Mouse (Mus musculus) CH12.LX (cell line): ENCODE measurements around the gene Slc9a1.

Source experiments
- CHD1 ChIP-seq: IDR thresholded peaks from 2 replicates; pipeline ENCODE4 v1.6.1; 2012; ENCODE audit warnings: low read depth, low read length, improper control_type of control experiment, inconsistent platforms
- CTCF ChIP-seq, 2 experiments: IDR thresholded peaks in 1 of 2; conservative IDR thresholded peaks in 1 of 2; 2 replicates each; pipeline ENCODE4 v1.5.1; 2011 to 2012; ENCODE audit warnings: low read depth in 2 of 2, low read length in 2 of 2, improper control_type of control experiment in 1 of 2, inconsistent platforms in 1 of 2, mild to moderate bottlenecking in 1 of 2, moderate library complexity in 1 of 2
- ETS1 ChIP-seq: conservative IDR thresholded peaks from 2 replicates; pipeline ENCODE4 v1.6.1; 2012; ENCODE audit warnings: low read depth, mild to moderate bottlenecking, inconsistent platforms, low read length, improper control_type of control experiment, moderate library complexity
- GABPA ChIP-seq: IDR thresholded peaks from 2 replicates; pipeline ENCODE4 v1.6.1; 2012; ENCODE audit warnings: low read depth, low read length, improper control_type of control experiment, inconsistent platforms; ENCODE audit not compliant: insufficient replicate concordance
- HCFC1 ChIP-seq: IDR thresholded peaks from 2 replicates; pipeline ENCODE4 v1.6.1; 2012; ENCODE audit warnings: low read depth, mild to moderate bottlenecking, inconsistent platforms, low read length, improper control_type of control experiment
- KAT2A ChIP-seq: IDR thresholded peaks from 2 replicates; pipeline ENCODE4 v1.6.1; 2012; ENCODE audit warnings: low read length, improper control_type of control experiment, inconsistent platforms; ENCODE audit not compliant: insufficient replicate concordance
- MAX ChIP-seq: IDR thresholded peaks from 2 replicates; pipeline ENCODE4 v1.6.1; 2011; ENCODE audit warnings: low read length, improper control_type of control experiment
- NELFE ChIP-seq: IDR thresholded peaks from 2 replicates; pipeline ENCODE4 v1.6.1; 2011; ENCODE audit warnings: low read depth, low read length, improper control_type of control experiment
- NRF1 ChIP-seq: IDR thresholded peaks from 2 replicates; pipeline ENCODE4 v1.6.1; 2014; ENCODE audit warnings: low read depth, mild to moderate bottlenecking, inconsistent platforms, low read length, improper control_type of control experiment, moderate library complexity
- POLR2A ChIP-seq: IDR thresholded peaks from 2 replicates; pipeline ENCODE4 v1.6.1; 2011; ENCODE audit warnings: low read depth, mild to moderate bottlenecking, improper control_type of control experiment, low read length
- SMC3 ChIP-seq: IDR thresholded peaks from 2 replicates; pipeline ENCODE4 v1.6.1; 2011; ENCODE audit warnings: low read depth, low read length, improper control_type of control experiment
- USF2 ChIP-seq: conservative IDR thresholded peaks from 2 replicates; pipeline ENCODE4 v1.6.1; 2011; ENCODE audit warnings: low read depth, low read length, improper control_type of control experiment
- ZC3H11A ChIP-seq: IDR thresholded peaks from 2 replicates; pipeline ENCODE4 v1.6.1; 2012; ENCODE audit warnings: low read depth, mild to moderate bottlenecking, inconsistent platforms, low read length, improper control_type of control experiment

- TF ChIP-seq MAX (no peak), CTCF (conservative IDR thresholded peaks at IDR 0.05 in 1 of 2, IDR thresholded peaks at IDR 0.05 in 1 of 2; ENCODE audit: low read depth in 2 of 2, low read length in 2 of 2) (peak in 1 of 2 experiments; percentile 55; a peak in 2 of 4 replicates), SMC3 (peak; percentile 34), POLR2A (no peak), HCFC1 (no peak), GABPA (no peak), ZC3H11A (no peak), NRF1 (no peak), ETS1 (no peak; the same call in 1 of the 2 replicates), KAT2A (no peak), NELFE (no peak), CHD1 (no peak), USF2 (no peak)
Observed at GRCm38 (mm10) chr4:133460796-133461325, 91.4 kb downstream of the Slc9a1 start.
